Mouse (Mus musculus) heart, adult 2 months (tissue): Measurements from ENCODE around the gene Ndst2. TPM values are rescaled to one million over a fixed set of nuclear protein-coding genes. Genes with fewer than 3 reads are reported as not detected.

Experiments
- DNase-seq, 2 experiments: peaks; one replicate each; pipeline ENCODE4 v3.0.0; 2021
- H3K27ac ChIP-seq: fragments of 200-600 bp; 2 replicates; pipeline ENCODE4 v1.8.1; 2022
- H3K27me3 ChIP-seq: fragments of 200-500 bp; 2 replicates; pipeline ENCODE4 v1.6.1; 2012; ENCODE audit warnings: mild to moderate bottlenecking, low read length, inconsistent platforms, mixed read lengths; ENCODE audit not compliant: control insufficient read depth, insufficient read depth
- H3K36me3 ChIP-seq: fragments of 200-500 bp; 2 replicates; pipeline ENCODE4 v1.6.1; 2012; ENCODE audit warnings: low read length, inconsistent platforms; ENCODE audit not compliant: control insufficient read depth, insufficient read depth
- H3K4me1 ChIP-seq: fragments of 200-500 bp; 2 replicates; pipeline ENCODE4 v1.6.1; 2011; ENCODE audit warnings: low read length; ENCODE audit not compliant: control insufficient read depth, insufficient read depth
- H3K4me3 ChIP-seq: fragments of 200-600 bp; 2 replicates; pipeline ENCODE4 v1.8.1; 2022
- H3K79me2 ChIP-seq: fragments of 200-500 bp; replicated peaks from 2 replicates; pipeline ENCODE4 v1.6.1; 2012; ENCODE audit warnings: mild to moderate bottlenecking, inconsistent platforms, low read length, moderate library complexity, mixed read lengths; ENCODE audit not compliant: control insufficient read depth, insufficient read depth
- H3K9ac ChIP-seq: fragments of 200-500 bp; 2 replicates; pipeline ENCODE4 v1.6.1; 2012; ENCODE audit warnings: low read depth, mild to moderate bottlenecking, control low read depth, inconsistent platforms, low read length, mixed read lengths
- CTCF ChIP-seq: fragments of 200-600 bp; IDR thresholded peaks from 2 replicates; pipeline ENCODE4 v1.8.1; 2022; ENCODE audit warnings: antibody characterized with exemption, mild to moderate bottlenecking, moderate library complexity
- EP300 ChIP-seq: fragments of 200-500 bp; IDR thresholded peaks from 2 replicates; pipeline ENCODE4 v1.6.1; 2011; ENCODE audit warnings: low read depth, low read length, control low read depth; ENCODE audit not compliant: insufficient read depth
- POLR2A ChIP-seq: fragments of 200-500 bp; IDR thresholded peaks from 2 replicates; pipeline ENCODE4 v1.6.1; 2011; ENCODE audit warnings: mild to moderate bottlenecking, low read depth, low read length, control low read depth; ENCODE audit not compliant: insufficient read depth
- WGBS: fragments of 180-500 bp; shearing (Covaris S2); methylation state at CpG from one replicate; pipeline ENCODE4 v1.1.7; 2018; 5-methylcytosine and 5-hydroxymethylcytosine counted together
- intact Hi-C: fragments of 180-260 bp; cut with DNase I; formaldehyde crosslinking; loops from one replicate; pipeline ENCODE4 v1.15.1; 2025
- polyA plus RNA-seq: library from polyadenylated mRNA; depleted of rRNA; stranded (reverse); fragments of >200 nt; gene quantifications from 2 replicates; pipeline ENCODE4 v1.2.3, GENCODE M21; 2012
- total RNA-seq, 2 experiments: library from RNA; stranded (reverse); gene quantifications; 2 replicates each; pipeline ENCODE4 v1.2.3; 2021

The Ndst2 gene
- total and polyA plus RNA-seq, 3 experiments: 8.3 to 15.5 (median 8.5) TPM

DNA sequence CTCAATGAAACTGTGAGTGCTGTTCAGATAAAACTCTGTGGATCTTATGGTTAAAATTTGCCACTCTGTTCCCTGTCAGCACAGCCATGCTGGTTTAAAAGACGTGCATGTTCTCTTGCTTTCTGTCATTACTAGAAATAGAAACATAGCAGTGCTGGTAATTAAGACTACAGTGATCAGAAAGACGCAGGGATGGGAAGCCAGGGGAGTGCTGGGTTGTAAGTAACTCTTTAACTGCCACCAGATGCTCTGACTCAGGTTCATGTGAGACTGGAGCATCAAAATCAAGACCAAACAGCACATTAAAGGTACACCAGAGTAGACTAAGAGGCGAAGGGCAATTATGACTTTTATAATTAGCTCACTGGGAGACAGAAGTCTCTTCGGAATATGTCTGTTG is 14.0 kb upstream of the Ndst2 start:
- Histone ChIP-seq H3K79me2 (no peaks in the 10 kb centered on the region; the same call in 1 of the 2 replicates), H3K27ac (no peak overlapping the region), H3K9ac (no peak overlapping the region), H3K27me3 (no peaks in the 10 kb centered on the region), H3K4me1 (no peaks in the 10 kb centered on the region; the same call in 1 of the 2 replicates), H3K36me3 (peaks cover 5% of the 10 kb centered on the region), H3K4me3 (no peak overlapping the region)
- WGBS: 57% methylated on average over 4 of the region's 4 CpGs
- no peak for DNase-seq
- intact Hi-C loops: no loop called here
- TF ChIP-seq CTCF (no peak), POLR2A (no peak), EP300 (no peak)

DNA sequence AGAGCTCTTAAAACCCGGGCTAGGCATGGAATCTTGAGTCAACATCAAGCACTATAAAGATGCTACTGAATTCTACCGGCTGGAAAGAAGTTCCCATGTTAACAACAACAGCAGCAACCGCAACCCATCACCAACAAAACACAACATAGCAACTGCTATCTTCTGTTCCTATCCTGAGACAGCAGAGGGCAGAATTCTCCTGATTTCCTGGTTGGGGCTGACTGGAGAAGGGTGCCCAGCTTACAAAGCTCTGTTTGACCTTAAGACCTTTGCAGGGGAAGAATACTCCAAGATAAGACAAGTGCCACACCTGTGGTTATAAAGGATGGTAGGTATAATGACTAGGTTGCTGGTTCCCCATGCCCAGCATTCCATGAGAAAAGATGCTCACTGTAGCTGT is 12.6 kb upstream of the Ndst2 start:
- intact Hi-C loops: no loop called here
- peaks cover 5% of the 10 kb centered on the region for H3K36me3 ChIP-seq

DNA sequence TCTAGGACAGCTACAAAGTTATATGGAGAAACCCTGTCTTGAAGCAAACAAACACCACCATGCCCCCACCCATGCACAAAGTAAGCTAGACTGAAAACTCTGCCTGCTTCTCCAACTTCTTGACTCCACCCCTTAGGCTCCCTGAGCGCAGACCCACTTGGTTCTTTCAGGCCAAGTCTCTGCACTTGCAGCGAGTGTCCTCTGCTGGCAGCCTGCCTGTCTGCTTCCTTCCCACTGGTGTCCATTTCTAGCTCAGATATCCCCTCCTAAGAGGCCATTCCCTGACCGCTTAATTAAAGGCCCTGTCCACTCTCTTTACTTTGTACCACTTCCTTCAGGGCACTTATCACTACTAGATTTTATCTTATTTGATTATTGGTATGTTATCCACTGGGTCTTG is 9.3 kb upstream of the Ndst2 start:
- no peaks in the 10 kb centered on the region; the same call in 1 of the 2 replicates for H3K79me2 ChIP-seq
- H3K27me3 ChIP-seq: no peaks in the 10 kb centered on the region
- H3K36me3 ChIP-seq: peaks cover 5% of the 10 kb centered on the region
- H3K4me1 ChIP-seq: no peaks in the 10 kb centered on the region; the same call in 1 of the 2 replicates
- H3K4me3 ChIP-seq: no peak overlapping the region
- H3K9ac ChIP-seq: no peak overlapping the region
- 34% methylated on average over 3 of the region's 3 CpGs for WGBS
- TF ChIP-seq CTCF: peak; percentile 21
- TF ChIP-seq POLR2A: no peak
- peak in 1 of 2 experiments; percentile 38 for DNase-seq
- H3K27ac ChIP-seq: no peak overlapping the region
- intact Hi-C loops: no loop called here

More for the DNA sequence above, 12.6 kb upstream of the Ndst2 start:
- 65% methylated on average over 3 of the region's 3 CpGs for WGBS
- H3K27me3 ChIP-seq: no peaks in the 10 kb centered on the region
- TF ChIP-seq CTCF (peak; percentile 58), EP300 (no peak)
- no peak overlapping the region for H3K9ac ChIP-seq
- no peaks in the 10 kb centered on the region; the same call in 1 of the 2 replicates for H3K4me1 ChIP-seq
- no peak for DNase-seq
- H3K79me2 ChIP-seq: no peaks in the 10 kb centered on the region; the same call in 1 of the 2 replicates
- H3K27ac ChIP-seq: no peak overlapping the region
- no peak overlapping the region for H3K4me3 ChIP-seq

DNA sequence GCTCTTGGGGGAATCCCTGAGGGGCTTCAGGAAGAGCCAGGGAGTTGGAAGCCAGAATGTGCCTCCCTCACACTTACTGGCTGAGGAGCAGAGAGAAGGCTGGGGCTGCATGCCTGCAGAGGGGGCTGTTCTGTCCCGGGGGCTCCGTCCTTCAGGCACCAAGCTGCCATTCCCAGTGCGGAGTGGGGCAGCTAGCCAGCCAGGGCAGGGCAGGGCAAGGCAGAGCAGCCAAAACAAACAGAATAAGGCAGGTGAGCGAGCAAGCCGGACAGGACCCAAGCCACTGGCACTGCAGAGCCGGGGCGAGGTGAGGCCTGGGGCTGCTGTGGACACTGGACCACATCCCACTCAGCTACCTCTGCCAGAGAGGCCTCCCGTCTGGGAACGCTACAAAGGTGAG is 6.9 kb upstream of the Ndst2 start:
- WGBS: 86% methylated on average over 9 of the region's 9 CpGs
- Histone ChIP-seq H3K27ac (no peak overlapping the region), H3K27me3 (no peaks in the 10 kb centered on the region), H3K36me3 (peaks cover 5% of the 10 kb centered on the region), H3K79me2 (no peaks in the 10 kb centered on the region; the same call in 1 of the 2 replicates), H3K4me1 (no peaks in the 10 kb centered on the region; the same call in 1 of the 2 replicates), H3K9ac (no peak overlapping the region), H3K4me3 (no peak overlapping the region)
- intact Hi-C loops: no loop called here
- no peak for TF ChIP-seq CTCF
- no peak for TF ChIP-seq EP300
- no peak for TF ChIP-seq POLR2A
- no peak for DNase-seq

DNA sequence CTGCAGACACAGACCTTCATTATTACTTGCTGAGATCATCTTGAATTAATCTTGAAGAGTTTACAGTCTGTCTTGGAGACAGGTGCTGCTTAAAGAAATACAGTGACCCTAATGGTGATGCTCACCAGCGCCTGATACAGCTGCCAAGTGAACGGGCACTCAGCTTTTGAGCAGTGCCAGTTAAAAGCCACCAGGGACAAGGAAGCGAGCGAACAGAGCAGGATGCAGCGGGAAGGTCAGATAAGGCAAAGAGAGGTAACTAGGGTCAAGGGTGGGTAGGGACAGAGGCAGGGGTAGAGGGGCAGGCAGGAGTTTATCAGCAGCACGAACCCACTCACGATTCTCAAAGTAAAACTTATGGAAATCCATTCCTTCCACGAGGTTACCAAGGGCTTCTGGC is 4.1 kb upstream of the Ndst2 start:
- no peak for DNase-seq
- peaks cover 5% of the 10 kb centered on the region for H3K4me1 ChIP-seq
- H3K79me2 ChIP-seq: peaks cover 3% of the 10 kb centered on the region; the same call in 1 of the 2 replicates
- H3K27me3 ChIP-seq: no peaks in the 10 kb centered on the region
- intact Hi-C loops: loop anchor here (10.0 kb wide), 1 partner anchor 136 kb away; no protein-coding TSS in a partner anchor
- H3K9ac ChIP-seq: no peak overlapping the region
- no peak overlapping the region for H3K4me3 ChIP-seq
- no peak overlapping the region for H3K27ac ChIP-seq
- TF ChIP-seq EP300 (no peak), POLR2A (no peak), CTCF (no peak)
- 55% methylated on average over 8 of the region's 8 CpGs for WGBS
- no peaks in the 10 kb centered on the region for H3K36me3 ChIP-seq

DNA sequence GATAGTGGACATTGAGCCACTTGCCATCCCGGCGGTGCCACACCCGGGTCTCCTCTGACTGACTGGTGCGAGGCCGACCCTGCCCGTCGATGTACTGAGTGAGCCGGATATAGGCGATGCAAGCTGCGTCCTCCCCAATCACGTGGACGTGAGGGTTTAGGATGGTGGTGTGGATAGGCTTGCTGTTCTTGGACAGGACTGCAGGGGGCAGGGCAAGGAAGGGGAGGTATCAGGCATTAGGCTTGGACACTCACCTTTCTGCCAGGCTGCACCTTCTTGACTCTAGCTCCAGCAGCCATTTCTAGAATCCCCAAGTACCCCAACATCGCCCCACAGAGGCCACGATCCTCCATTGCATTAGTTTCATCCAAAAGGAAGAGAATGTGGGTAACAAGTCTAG is 2.9 kb upstream of the Ndst2 start:
- intact Hi-C loops: loop anchor here (2.0 to 10.0 kb wide), 2 partner anchors 59 to 137 kb away; no protein-coding TSS in a partner anchor
- DNase-seq: peak; percentile 63 to 72
- 0 out of 2 replicates have a peak, but pooled peaks have one; percentile 48 for TF ChIP-seq EP300
- peak; percentile 86 for TF ChIP-seq CTCF
- no peak for TF ChIP-seq POLR2A
- Histone ChIP-seq H3K27ac (no peak overlapping the region; the same call in 1 of the 2 replicates), H3K9ac (no peak overlapping the region), H3K4me1 (peaks cover 7% of the 10 kb centered on the region), H3K4me3 (no peak overlapping the region), H3K27me3 (no peaks in the 10 kb centered on the region), H3K36me3 (no peaks in the 10 kb centered on the region), H3K79me2 (peaks cover 3% of the 10 kb centered on the region; the same call in 1 of the 2 replicates)
- 26% methylated on average over 14 of the region's 14 CpGs for WGBS
